Mouse (Mus musculus) ES-E14 (cell line): ENCODE results near the gene Siah1a.

Source experiments
- CHD2 ChIP-seq: IDR thresholded peaks from 2 replicates; pipeline ENCODE4 v1.6.1; 2014; ENCODE audit warnings: mild to moderate bottlenecking, low read depth, low read length, inconsistent platforms
- ZNF384 ChIP-seq: IDR thresholded peaks from 2 replicates; pipeline ENCODE4 v1.6.1; 2012; ENCODE audit warnings: low read depth, low read length, inconsistent platforms

GRCm38 (mm10) chr8:86734171-86734570 lies 11.6 kb downstream of the Siah1a start:
- TF ChIP-seq CHD2 (no peak), ZNF384 (no peak)
